Mouse (Mus musculus) olfactory bulb, adult 2 months (tissue): ENCODE measurements around the gene Rnf146. TPM values are rescaled to one million over a fixed set of nuclear protein-coding genes. Genes with fewer than 3 reads are reported as not detected.
A peak's percentile ranks its signal among the peaks of the same experiment; 100 is the strongest.

Experiments
- H3K27ac ChIP-seq: fragments of 200-500 bp; 2 replicates; pipeline ENCODE4 v1.5.1; 2012; ENCODE audit warnings: low read depth, low read length; ENCODE audit not compliant: insufficient read depth
- H3K4me1 ChIP-seq: fragments of 200-500 bp; 2 replicates; pipeline ENCODE4 v1.6.1; 2012; ENCODE audit warnings: low read length; ENCODE audit not compliant: control insufficient read depth, insufficient read depth
- H3K4me3 ChIP-seq: fragments of 200-500 bp; 2 replicates; pipeline ENCODE4 v1.5.1; 2012; ENCODE audit warnings: mild to moderate bottlenecking, low read depth, low read length, moderate library complexity; ENCODE audit not compliant: insufficient read depth
- CTCF ChIP-seq: fragments of 200-500 bp; IDR thresholded peaks from 2 replicates; pipeline ENCODE4 v1.5.1; 2012; ENCODE audit warnings: low read depth, mild to moderate bottlenecking, low read length, moderate library complexity; ENCODE audit not compliant: insufficient read depth
- POLR2A ChIP-seq: fragments of 200-500 bp; IDR thresholded peaks from 2 replicates; pipeline ENCODE4 v1.6.1; 2012; ENCODE audit warnings: mild to moderate bottlenecking, low read depth, low read length, moderate library complexity; ENCODE audit not compliant: insufficient read depth
- WGBS: fragments of 180-500 bp; shearing (Covaris S2); methylation state at CpG from one replicate; pipeline ENCODE4 v1.1.7; 2018; 5-methylcytosine and 5-hydroxymethylcytosine counted together
- polyA plus RNA-seq: library from polyadenylated mRNA; stranded (reverse); fragments of >200 nt; gene quantifications from 2 replicates; pipeline ENCODE4 v1.2.4, GENCODE M21; 2012; ENCODE audit warnings: low replicate concordance; ENCODE audit not compliant: missing spikeins, insufficient read depth, insufficient read length

The Rnf146 gene
- polyA plus RNA-seq, 1 experiment = not detected

DNA sequence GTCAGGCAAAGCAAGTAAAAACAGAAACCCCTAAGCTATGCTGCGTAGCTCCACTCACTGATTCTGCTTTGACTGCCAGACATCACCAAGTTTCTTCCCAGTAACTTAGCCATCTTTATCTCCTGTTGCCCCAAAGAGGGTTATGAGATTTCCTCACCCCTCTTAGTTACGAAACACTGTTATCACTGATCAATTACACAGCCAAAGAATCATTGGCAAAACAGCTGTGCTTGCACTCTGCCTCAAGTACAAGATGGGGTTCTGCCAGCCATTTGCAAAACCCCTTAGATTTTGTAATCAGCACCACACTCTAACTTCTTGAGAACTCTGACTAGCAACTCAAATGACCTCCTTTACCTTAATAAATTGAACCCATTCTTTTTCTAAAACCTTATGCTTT lies 10.8 kb downstream of the Rnf146 start:
- WGBS = 86% methylated on average over 2 of the region's 2 CpGs
- no peak overlapping the region for H3K4me3 ChIP-seq

DNA sequence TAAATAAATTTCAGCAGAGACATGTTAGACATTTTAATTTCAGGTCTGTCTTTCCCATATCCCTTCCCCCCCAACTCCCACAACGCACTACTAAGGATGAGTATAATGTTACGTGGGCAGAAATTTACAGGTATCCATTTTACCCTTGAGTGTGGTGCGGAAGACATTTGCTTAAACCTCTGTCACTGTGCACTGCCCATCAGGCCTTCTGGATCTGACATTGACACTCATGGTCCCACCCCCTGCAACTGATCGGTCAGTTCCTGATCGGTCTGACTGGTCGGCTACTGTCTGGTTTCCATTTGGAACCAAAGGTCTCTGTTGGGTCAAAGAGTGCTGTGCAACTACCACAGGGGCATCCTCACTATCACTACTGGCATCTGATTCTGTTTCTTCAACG lies 15.6 kb downstream of the Rnf146 start:
- 91% methylated on average over 7 of the region's 7 CpGs for WGBS
- TF ChIP-seq POLR2A = no peak
- no peak for TF ChIP-seq CTCF
- no peak overlapping the region for H3K4me3 ChIP-seq

More for the DNA sequence above, 10.8 kb downstream of the Rnf146 start:
- Histone ChIP-seq H3K27ac (no peak overlapping the region), H3K4me1 (no peaks in the 10 kb centered on the region)
- TF ChIP-seq CTCF (no peak), POLR2A (no peak)

DNA sequence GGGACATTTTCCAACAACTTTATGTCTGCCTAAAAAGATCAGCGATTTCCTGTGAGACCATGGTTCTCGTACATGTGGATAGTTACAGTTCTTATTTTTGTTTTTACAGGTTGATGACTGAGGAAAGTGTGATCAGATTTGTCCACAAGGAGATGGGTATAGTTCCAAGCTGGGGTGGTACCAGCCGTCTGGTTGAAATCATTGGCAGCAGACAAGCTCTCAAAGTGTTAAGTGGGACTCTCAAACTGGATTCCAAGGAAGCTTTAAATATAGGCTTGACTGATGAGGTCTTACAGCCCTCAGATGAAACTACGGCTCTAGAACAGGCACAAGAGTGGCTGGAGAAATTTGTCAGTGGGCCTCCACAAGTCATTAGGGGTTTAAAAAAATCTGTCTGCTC lies 18.0 kb downstream of the Rnf146 start:
- TF ChIP-seq POLR2A = no peak
- TF ChIP-seq CTCF = no peak
- WGBS = 81% methylated on average over 4 of the region's 4 CpGs
- no peak overlapping the region for H3K27ac ChIP-seq
- H3K4me3 ChIP-seq = no peak overlapping the region
- no peaks in the 10 kb centered on the region for H3K4me1 ChIP-seq

More for the DNA sequence above, 15.6 kb downstream of the Rnf146 start:
- Histone ChIP-seq H3K27ac (no peak overlapping the region), H3K4me1 (no peaks in the 10 kb centered on the region)

DNA sequence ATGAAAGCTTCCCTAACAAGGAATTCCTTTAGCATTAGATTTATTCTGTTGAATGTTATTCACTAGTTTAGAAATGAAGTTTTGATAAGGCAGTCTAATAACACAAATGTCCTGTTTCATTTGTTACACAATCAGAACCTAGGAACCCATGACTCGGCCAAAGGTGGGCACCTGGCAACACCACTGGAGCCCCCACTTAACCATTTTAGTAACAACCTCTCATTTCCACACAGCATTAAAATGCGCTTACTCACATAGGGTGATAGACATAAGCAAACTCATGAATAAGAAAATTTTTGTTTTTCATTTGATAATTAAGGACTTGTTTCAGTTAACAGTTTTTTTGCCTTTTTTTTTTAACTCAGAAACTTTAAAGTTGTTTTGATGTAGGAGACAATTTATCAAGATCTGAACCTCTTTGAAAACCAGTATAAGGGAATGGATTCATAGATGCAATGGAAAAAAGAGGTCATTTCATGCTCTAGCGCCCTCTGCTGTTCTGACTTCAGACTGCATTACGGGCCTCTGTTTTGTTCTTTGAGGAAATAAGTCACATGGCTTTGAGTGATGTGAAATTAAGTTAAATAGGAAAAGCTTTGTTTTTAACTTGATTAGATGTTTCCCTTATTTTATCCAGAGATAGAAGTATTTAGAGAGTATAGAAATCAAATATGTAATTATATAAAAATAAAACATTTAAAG lies 23.7 kb downstream of the Rnf146 start:
- TF ChIP-seq CTCF (no peak), POLR2A (no peak)
- WGBS = 47% methylated on average over 4 of the region's 4 CpGs
- no peak overlapping the region for H3K27ac ChIP-seq
- H3K4me3 ChIP-seq = no peak overlapping the region
- no peaks in the 10 kb centered on the region for H3K4me1 ChIP-seq

DNA sequence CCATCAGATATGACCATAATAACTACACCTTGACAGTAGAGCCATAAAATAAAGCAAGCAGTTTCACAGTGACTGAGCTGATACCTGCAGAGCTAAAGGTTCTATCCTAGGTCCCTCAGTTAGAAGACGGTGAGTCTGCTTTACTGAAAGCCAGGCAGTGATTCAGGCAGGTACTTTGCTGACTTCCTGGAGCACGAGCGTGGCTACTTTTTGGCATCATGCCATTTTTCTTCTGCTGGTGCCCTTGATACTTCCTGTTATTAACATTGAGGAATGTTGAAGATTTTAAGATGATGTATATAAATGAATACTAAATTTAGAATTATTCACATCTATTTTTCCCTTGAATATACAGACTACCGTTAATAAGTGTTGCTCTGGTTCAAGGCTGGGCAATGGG lies 28.4 kb downstream of the Rnf146 start:
- no peak overlapping the region for H3K4me3 ChIP-seq
- TF ChIP-seq POLR2A = no peak
- no peak overlapping the region for H3K27ac ChIP-seq
- H3K4me1 ChIP-seq = no peaks in the 10 kb centered on the region
- WGBS = 77% methylated on average over 4 of the region's 4 CpGs

DNA sequence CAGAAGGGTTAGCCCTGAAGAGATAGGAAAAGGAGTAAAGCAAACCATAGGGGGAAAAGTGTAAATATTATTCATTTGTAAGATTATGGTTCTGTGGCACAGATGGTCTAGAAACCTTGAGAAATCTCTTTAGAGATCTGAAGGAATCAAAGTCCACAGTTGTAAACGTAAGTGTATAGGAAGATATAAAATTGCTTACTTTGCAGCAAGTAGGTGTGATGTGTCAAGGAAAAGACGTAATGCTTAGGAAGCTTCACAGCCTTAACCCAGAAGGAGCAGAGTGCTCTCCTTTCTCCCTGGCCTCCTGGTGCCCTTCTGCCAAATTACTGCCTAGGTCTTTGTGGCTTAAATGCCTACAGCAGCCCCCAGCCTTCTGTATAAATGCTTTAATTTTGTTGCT lies 37.4 kb downstream of the Rnf146 start:
- H3K27ac ChIP-seq = no peak overlapping the region
- WGBS = 91% methylated on average over 2 of the region's 2 CpGs
- TF ChIP-seq POLR2A (no peak), CTCF (no peak)
- no peaks in the 10 kb centered on the region for H3K4me1 ChIP-seq
- H3K4me3 ChIP-seq = no peak overlapping the region

DNA sequence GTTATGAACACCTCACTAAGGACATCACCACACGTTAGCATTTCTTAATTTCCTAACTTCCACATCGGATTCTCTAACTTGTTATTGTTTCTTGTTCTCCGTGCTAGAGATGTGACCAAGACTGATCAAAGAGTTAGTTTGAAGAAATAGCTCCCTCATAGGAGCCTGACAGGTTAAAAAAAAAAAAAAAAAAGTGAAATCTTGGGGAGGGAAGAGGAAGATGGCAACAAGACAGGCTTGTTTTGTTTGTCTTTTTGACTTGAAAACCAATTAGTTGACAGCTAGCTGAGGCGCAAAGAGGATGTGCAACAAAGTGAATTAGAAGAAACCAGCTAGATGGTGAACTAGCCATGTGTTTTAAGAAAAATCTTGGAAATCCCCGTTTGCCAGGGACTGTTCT lies 48.3 kb downstream of the Rnf146 start:
- H3K27ac ChIP-seq = no peak overlapping the region
- 12% methylated on average over 5 of the region's 5 CpGs for WGBS

DNA sequence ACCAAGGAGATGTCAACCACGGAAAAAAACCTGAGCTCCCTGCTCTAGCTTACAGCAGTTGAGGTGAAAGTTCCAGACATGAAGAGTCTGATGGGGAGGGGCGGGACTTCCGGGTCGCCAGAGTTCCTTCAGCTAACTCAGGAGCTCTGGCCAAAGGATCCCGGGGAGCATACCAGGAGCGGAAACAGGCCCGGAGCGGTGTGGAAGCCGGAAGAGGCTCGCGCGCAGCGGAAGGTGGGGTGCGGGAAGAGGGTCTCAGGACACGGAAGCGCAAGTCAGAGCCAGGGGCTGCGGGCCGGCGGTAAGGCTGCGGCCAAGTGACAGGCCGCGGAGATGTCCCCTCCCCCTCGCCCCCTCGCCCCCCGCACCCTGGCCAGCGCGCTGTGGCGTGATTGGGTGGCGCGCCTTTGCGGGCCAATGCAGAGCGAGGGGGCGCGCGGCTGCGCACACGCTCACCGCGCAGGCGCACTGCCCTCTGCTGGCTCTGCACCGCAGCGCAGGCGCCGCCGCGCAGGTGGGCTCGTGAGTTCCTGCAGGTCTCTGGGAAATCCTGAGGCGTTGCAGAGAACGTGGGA lies 49.1 kb downstream of the Rnf146 start, which contains the start of gene Echdc1:
Gene Echdc1, plus strand, starts transcription at position 103 of the 575 bp plus-strand sequence.
- peak; percentile 96 for TF ChIP-seq CTCF
- TF ChIP-seq POLR2A = peak; percentile 65
- WGBS = under 1% methylated on average over 49 of the region's 49 CpGs
- Histone ChIP-seq H3K4me3 (peak within 1 kb of the TSS; percentile 57), H3K27ac (peak within 1 kb of the TSS; percentile 73), H3K4me1 (no peaks in the 10 kb centered on the region)

More for the DNA sequence above, 48.3 kb downstream of the Rnf146 start:
- Histone ChIP-seq H3K4me3 (no peak overlapping the region), H3K4me1 (no peaks in the 10 kb centered on the region)
- TF ChIP-seq CTCF (no peak), POLR2A (no peak)

DNA sequence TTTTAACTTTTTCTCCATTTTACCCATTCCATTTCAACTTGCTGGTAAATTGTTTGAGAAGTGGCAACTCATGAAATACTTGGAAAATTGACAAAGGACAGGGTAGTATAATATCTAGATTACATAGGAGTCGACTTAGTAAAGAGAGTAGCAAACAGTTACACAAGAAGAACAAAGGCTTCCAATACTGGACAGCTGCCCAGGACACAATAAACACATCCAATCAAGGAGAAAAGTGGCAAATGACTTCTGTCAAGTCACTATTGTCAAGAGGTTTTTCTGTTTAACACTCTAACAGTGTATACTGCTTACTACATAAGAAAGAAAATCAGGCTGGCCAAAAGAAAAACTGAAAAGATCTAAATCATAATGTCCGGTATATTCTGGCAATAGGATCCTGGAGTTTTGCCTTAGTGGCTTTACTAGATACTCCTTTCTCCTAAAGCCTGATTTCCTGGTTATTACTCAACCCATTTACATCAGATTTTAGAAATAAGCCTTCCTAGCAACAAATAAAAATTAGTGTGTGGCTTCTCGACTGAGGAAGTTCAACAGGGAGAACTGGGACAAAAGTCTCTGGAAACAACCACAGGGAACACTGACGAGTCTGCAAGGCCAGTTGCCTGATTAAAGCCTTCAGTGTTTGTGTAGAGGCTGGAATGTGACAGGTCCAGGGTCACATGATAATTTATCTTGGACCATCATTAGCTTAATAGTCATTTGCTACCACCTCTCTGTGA lies 50.6 kb downstream of the Rnf146 start:
- Histone ChIP-seq H3K4me1 (no peaks in the 10 kb centered on the region), H3K4me3 (no peak overlapping the region), H3K27ac (no peak overlapping the region)
- 53% methylated on average over 4 of the region's 4 CpGs for WGBS
- TF ChIP-seq POLR2A (no peak), CTCF (no peak)
